Mouse (Mus musculus): ENCODE data around the gene Tlr2.

Gene Tlr2

DNA sequence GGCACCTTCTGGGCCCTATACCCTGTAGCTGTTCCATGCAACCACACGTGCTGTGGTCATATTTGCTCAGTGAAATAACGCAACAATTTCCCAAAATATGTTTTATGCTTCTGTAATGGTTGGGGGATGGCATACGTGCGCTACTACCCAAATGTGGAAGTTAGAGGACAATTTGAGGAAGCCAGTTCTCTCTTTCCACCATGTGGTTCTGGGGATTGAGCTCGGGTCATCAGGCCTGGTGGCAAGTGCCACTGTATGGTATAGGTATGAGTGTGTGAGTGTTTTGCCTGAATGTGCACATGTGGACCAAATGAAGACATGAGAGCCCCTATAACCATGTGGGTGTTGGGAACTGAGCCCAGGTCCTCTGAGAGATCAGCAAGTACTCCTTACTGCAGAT, 2.1 kb downstream of the Tlr2 start:
- no peak for ATAC-seq (ENCODE audit: insufficient number of reproducible peaks, low FRiP score, low TSS enrichment)

DNA sequence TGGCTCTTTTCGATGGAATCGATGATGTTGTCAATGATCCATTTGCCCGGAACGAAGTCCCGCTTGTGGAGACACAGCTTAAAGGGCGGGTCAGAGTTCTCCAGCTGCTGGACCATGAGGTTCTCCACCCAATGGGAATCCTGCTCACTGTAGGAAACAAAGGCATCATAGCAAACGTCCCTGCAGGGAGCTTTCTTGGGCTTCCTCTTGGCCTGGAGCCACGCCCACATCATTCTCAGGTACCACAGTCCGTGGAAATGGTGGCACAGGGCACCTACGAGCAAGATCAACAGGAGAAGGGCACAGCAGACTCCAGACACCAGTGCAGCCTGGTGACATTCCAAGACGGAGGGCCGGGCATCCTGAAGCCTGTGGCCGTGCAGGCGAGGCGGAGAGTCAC, 4.9 kb downstream of the Tlr2 start:
- no peak for ATAC-seq (ENCODE audit: insufficient number of reproducible peaks, low FRiP score, low TSS enrichment)

GRCm38 (mm10) chr3:83828145-83828611, 13.4 kb downstream of the Tlr2 start:
- no peak; the same call in 1 of the 2 replicates for ATAC-seq (ENCODE audit: insufficient number of reproducible peaks, low FRiP score, low TSS enrichment)

DNA sequence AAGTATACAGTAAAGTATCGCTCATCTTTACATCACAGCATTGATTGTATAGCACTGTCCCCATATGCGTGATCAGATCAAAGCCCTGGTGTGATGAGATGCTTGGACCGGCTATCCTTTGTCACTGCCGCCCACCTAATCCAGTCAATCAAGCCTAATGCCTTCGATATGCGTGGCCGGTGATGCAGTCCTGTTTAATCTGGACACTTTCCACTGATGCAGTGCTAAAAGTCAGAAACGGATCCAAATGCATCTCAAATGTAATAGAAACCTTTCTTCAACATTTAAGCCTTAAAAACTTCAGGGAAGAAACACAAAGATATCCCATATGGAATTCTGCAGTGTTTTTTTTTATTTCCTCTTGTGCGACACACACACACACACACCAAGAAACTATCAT, 13.9 kb downstream of the Tlr2 start:
- ATAC-seq (ENCODE audit: insufficient number of reproducible peaks, low FRiP score, low TSS enrichment): no peak

- no peak for ATAC-seq (ENCODE audit: insufficient number of reproducible peaks, low FRiP score, low TSS enrichment)
These were observed 17.8 kb downstream of the Tlr2 start for GRCm38 (mm10) chr3:83823774-83824173.

- ATAC-seq (ENCODE audit: insufficient number of reproducible peaks, low FRiP score, low TSS enrichment): no peak
These were observed 25.1 kb downstream of the Tlr2 start for GRCm38 (mm10) chr3:83816372-83816925.

DNA sequence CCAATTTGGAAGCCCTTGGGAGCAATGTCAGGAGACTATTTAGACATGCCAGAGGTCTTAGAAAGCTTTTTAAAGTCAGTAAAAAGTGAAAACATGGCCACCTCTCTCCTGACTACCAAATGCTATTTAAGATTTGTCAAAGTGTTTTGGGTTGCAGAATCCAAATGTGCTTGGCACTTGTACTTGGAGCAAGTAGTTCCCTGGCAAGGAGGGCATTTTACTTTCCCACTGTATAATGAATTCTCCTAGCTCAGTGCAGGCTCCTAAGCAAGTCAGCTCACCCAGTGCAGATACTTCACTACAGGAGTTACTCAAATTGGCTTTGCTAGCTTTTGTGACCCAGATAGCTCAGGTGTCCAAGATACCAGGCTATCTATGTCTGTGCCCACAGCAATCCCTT, 28.7 kb downstream of the Tlr2 start:
- no peak for ATAC-seq (ENCODE audit: insufficient number of reproducible peaks, low FRiP score, low TSS enrichment)

DNA sequence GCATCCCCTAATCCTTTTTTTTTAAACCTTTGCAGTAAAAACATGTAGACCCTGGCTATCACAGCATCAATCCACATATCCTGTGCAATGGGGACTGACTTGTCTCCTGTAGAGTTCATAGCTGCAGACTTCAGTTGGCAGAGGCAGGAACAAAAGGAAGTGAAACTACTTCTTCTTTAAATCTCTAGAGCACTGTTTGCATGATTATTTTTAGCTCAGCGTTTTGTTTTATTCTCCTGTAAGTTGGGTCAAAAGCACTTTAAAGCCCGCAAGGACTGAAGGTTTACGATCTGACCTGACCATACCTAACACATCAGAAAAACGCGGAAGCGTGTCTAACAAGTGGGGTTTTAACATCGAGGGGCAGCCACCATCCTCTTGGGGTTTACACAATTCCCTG, 29.6 kb downstream of the Tlr2 start:
- no peak for ATAC-seq (ENCODE audit: insufficient number of reproducible peaks, low FRiP score, low TSS enrichment)

DNA sequence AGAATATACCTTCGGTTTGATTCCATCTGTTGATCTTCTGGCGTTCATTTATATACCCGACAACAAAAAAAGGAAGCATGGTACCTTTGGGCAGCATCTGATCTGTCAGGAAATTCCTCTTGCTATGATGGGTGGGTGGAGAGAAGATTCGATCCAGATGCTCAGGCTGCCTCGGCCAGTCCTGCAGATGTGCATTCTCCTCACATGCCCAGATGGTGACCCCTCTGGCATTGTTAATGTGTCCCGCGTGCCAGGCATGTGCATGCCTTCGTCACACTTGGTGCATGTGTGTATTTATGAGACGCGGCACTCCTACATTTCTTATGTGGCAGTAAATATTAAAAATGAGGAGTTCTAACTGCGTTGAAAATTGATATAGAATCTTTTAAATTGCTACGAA, 33.1 kb downstream of the Tlr2 start:
- no peak for ATAC-seq (ENCODE audit: insufficient number of reproducible peaks, low FRiP score, low TSS enrichment)

DNA sequence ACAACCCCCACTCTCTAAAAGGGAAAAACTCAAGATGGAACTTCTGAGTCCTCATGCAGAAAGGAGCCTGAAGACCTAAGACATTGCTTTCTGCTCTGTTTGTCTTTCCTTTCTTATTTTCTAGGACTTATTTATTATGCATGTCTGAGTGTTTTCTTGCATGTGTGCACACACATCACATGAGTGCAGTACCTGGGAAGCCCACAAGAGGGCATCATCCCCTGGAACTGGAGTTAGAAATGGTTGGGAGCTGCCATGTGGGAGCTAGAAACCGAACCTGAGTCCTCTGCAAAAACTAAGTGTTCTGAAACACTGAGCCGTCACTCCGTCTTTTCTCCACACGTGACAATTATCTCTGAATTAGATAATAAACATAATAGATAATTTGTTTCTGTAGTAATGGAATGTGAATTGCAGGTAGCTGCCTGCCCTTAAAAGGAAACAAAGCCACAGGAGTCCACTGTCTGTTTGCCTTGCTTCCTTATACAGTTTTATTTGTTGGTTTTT, 39.9 kb downstream of the Tlr2 start:
- no peak for ATAC-seq (ENCODE audit: insufficient number of reproducible peaks, low FRiP score, low TSS enrichment)

GRCm38 (mm10) chr3:83799486-83799885, 42.1 kb downstream of the Tlr2 start:
- ATAC-seq (ENCODE audit: insufficient number of reproducible peaks, low FRiP score, low TSS enrichment): no peak

DNA sequence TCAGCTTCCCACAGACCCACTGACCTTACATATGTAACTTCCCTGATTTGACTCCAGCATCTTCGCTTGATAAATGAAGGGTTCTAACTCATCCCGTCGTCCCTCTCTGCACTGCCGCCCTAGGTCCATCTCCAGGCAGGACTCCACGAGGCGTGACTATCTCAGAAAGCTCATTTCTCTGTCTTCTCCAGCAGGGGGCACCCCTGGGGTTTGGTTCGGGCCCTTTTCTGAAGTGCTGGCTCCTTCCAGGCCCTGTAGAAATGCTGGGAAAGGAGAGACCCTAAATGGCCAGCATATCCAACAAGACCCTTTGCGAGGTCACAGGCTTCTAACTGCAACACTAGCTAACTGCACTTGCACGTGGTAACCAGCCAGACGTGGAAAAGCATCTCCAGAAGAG, 43.7 kb downstream of the Tlr2 start:
- peak; percentile 60; the same call in 1 of the 2 replicates for ATAC-seq (ENCODE audit: insufficient number of reproducible peaks, low FRiP score, low TSS enrichment)

DNA sequence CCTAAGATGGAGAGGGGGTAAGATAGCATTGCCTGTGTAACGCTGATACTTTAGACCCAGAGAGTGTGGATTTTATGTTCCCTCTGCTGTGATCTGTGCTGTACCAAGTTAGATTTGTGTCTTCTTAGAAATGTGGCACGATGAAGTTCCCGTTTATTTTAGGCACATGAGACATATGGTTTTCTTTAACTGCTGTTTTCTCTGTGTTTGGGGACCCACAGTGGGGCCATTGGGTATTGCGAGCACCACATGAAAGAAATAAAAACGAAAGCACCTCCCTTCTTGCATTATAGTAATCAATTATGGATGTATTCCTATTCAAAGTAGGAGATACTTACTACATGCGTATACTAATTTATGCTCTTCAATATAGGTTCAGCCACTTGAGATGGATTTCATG, 44.5 kb downstream of the Tlr2 start:
- no peak for ATAC-seq (ENCODE audit: insufficient number of reproducible peaks, low FRiP score, low TSS enrichment)

DNA sequence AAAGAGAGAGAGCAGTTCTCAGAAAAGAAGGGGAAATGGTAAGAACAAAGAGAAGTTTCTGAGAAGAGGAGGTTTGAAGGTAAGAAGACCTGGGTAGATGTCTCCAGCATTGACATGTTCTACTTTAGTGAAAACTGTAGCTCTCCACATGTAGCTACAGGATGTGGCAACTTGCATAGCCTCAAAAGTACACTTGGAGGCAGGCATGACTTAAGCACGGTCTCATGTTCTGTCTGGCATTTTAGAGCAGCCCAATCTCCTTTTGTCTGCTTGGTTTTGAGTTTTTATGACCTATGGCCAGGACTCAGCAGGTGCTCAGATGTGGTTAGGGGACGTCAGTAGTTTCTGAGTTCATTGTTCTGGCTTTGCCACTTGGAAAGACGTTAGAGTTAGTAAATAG, 50.1 kb downstream of the Tlr2 start:
- ATAC-seq (ENCODE audit: insufficient number of reproducible peaks, low FRiP score, low TSS enrichment): no peak

DNA sequence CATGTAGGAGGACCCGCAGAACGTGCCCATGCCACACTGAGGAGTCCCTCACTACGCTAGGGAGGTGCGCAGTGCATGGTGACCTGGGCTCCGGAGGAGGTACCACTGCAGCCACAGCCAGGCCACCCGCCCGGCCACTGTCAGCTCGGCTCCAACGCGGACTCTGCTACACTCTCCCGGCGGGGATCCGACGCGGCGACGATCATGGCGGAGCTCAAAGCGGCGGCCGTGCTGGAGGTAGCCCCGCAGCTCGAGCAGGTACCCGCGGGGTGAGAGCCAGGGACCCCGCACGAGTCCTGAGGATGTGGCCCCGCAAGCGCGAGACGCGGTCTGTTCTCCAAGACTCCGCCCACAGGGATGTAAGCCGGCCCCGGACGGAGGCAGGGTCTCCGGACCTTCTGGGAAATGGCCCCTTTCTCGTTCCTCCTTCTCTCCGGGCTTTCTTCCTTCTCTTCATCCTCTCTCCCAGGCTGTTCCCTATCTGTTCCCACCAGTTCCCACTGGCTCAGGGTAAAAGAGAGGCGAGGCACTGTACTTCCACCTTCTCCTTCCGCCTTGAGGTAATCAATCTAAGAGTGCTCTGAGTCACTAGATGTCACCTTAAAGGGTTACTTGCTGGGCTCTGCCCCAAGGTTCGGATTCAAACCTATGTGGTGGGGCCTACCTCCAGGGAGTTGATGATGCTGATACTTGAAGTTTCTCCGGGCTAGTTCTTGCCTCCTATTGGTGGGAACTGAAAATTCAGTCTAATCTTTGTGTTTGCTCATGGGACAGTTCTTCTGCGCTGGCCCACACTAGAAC, 51.7 kb downstream of the Tlr2 start:
- ATAC-seq (ENCODE audit: insufficient number of reproducible peaks, low FRiP score, low TSS enrichment): peak; percentile 36; the same call in 1 of the 2 replicates

DNA sequence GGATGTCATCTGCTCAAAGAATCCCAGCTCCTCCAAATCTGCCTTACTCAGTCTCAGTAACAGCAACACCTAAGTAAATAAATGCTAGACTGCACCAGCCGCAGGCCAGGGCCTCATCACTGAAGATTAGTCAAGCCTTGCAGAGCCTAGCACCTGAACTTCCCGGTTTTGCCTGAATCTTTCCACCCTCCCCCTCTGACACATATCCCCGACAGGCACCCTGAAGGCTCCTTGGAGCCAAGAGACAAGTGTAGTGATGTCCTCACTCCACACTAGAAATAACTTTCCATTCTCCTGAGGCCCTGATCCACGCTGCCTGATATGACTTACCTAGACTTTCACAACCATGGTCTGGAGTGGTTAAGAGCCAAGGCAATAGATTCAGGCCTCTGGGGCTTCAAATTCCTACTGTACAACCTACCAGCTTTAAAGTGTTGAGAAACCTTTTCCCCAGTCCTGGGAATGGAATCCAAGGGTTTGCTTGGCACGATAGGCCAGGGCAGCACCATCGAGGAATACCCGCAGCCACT, 53.7 kb downstream of the Tlr2 start:
- no peak for ATAC-seq (ENCODE audit: insufficient number of reproducible peaks, low FRiP score, low TSS enrichment)

DNA sequence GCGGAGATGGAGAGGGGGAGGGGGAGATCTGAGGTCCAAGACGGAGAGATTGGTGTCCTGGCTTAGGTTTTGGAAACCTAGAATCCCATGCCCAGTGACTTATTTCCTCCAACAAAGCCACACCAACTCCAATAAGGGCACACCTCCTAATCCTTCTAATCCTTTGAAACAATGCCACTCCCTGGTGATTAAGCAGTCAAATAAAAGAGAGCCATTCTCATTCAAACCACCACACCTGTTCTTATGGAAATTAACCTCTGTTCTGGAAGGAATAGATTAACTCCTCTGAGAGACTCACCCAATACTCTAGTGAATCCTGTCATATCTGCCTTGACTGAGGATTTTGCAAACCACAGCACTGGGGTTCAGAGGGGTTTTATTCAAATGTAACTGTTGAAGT, 54.5 kb downstream of the Tlr2 start:
- no peak for ATAC-seq (ENCODE audit: insufficient number of reproducible peaks, low FRiP score, low TSS enrichment)
